Mouse (Mus musculus) testis, adult 2 months (tissue): ENCODE measurements around the gene Tecr.

Experiments
- CTCF ChIP-seq: fragments of 200-500 bp; IDR thresholded peaks from 2 replicates; pipeline ENCODE4 v1.5.1; 2012; ENCODE audit warnings: low read depth, mild to moderate bottlenecking, inconsistent platforms, low read length, moderate library complexity; ENCODE audit not compliant: control insufficient read depth, insufficient read depth, insufficient replicate concordance
- POLR2A ChIP-seq: fragments of 200-500 bp; IDR thresholded peaks from 2 replicates; pipeline ENCODE4 v1.6.1; 2012; ENCODE audit warnings: low read depth, mild to moderate bottlenecking, inconsistent platforms, low read length, moderate library complexity; ENCODE audit not compliant: control insufficient read depth

- TF ChIP-seq CTCF = no peak
- no peak for TF ChIP-seq POLR2A
Observed at GRCm38 (mm10) chr8:83575561-83576515, 31.9 kb downstream of the Tecr start.
